Mouse (Mus musculus) limb, embryonic 14.5 days (tissue): ENCODE data around the gene Krt15. TPM values are rescaled to one million over a fixed set of nuclear protein-coding genes. Genes with fewer than 3 reads are reported as not detected.

Source experiments
- ATAC-seq: fragments of 200-750 bp; cut with Nextera tagmentation; 2 replicates; pipeline ENCODE4 v1.8.0; 2017; ENCODE audit warnings: low read depth, moderate number of reproducible peaks, moderate TSS enrichment; ENCODE audit not compliant: low FRiP score
- DNase-seq: peaks from one replicate; pipeline ENCODE4 v3.0.0-alpha.2; 2015; ENCODE audit warnings: low spot score
- H3K27ac ChIP-seq: fragments of 300-500 bp; sonication (generic); replicated peaks from 2 replicates; pipeline ENCODE4 v1.5.1; 2014; ENCODE audit warnings: low read depth, mild to moderate bottlenecking, low read length, moderate library complexity, mixed read lengths
- H3K27me3 ChIP-seq: fragments of 300-500 bp; sonication (generic); 2 replicates; pipeline ENCODE4 v1.6.1; 2014; ENCODE audit warnings: low read length, mixed read lengths; ENCODE audit not compliant: control insufficient read depth, insufficient read depth
- H3K36me3 ChIP-seq: fragments of 300-500 bp; sonication (generic); 2 replicates; pipeline ENCODE4 v1.6.1; 2014; ENCODE audit warnings: mild to moderate bottlenecking, low read length, moderate library complexity, mixed read lengths; ENCODE audit not compliant: control insufficient read depth, insufficient read depth
- H3K4me1 ChIP-seq: fragments of 300-500 bp; sonication (generic); 2 replicates; pipeline ENCODE4 v1.6.1; 2014; ENCODE audit warnings: antibody characterized with exemption, low read length, mixed read lengths; ENCODE audit not compliant: control insufficient read depth, insufficient read depth
- H3K4me2 ChIP-seq: fragments of 300-500 bp; sonication (generic); replicated peaks from 2 replicates; pipeline ENCODE4 v1.6.1; 2014; ENCODE audit warnings: low read depth, mild to moderate bottlenecking, low read length, moderate library complexity; ENCODE audit not compliant: severe bottlenecking
- H3K4me3 ChIP-seq: fragments of 300-500 bp; sonication (generic); replicated peaks from 2 replicates; pipeline ENCODE4 v1.5.1; 2014; ENCODE audit warnings: low read length
- H3K9ac ChIP-seq: fragments of 300-500 bp; sonication (generic); 2 replicates; pipeline ENCODE4 v1.6.1; 2014; ENCODE audit warnings: mild to moderate bottlenecking, low read depth, low read length, moderate library complexity; ENCODE audit not compliant: severe bottlenecking
- H3K9me3 ChIP-seq: fragments of 300-500 bp; sonication (generic); 2 replicates; pipeline ENCODE4 v1.6.1; 2016; ENCODE audit warnings: low read length; ENCODE audit not compliant: control insufficient read depth
- POLR2A ChIP-seq: fragments of 200-500 bp; IDR thresholded peaks from 2 replicates; pipeline ENCODE4 v1.8.0; 2012; ENCODE audit warnings: inconsistent platforms, mild to moderate bottlenecking, moderate library complexity, borderline replicate concordance; ENCODE audit not compliant: insufficient read depth, insufficient read length; ENCODE audit errors: extremely low read depth
- WGBS: fragments of 180-500 bp; shearing (Covaris S2); extraction: QIAGEN DNeasy Blood & Tissue Kit; methylation state at CpG from one replicate; pipeline ENCODE4 v1.1.7; 2014; 5-methylcytosine and 5-hydroxymethylcytosine counted together
- polyA plus RNA-seq, 2 experiments: library from polyadenylated mRNA; depleted of rRNA in 1 of 2; stranded (reverse) in 1 of 2; unstranded in 1 of 2; fragments of >200 nt; fragmentation: Nextera tagmentation in 1 of 2; extraction: Ambion mirVana in 1 of 2; gene quantifications; 2 replicates each; pipeline versions ENCODE4 v1.2.1 to v1.2.3; 2012 to 2014

The Krt15 gene
- polyA plus RNA-seq, 2 experiments, result 205 to 213 TPM

DNA sequence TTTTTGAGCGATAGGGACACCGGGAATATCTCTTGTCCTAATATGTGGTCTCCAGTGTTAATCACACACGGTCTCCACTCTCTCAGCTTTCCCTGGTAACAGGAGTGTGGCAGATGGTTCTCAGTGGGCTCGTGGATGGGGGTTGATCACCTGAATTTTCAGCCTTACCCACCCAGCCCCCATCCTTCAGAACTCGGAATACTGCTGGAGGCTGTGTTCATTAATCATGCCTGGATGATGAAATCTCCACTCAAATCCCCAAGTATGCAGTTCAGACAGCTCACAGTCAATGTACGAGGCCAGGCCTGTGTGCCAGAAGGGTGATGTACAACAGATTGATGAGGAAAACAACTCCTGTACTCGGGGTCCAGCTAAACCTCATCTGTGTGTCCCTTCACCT lies 10.8 kb downstream of the Krt15 start:
- Histone ChIP-seq H3K9ac (no peak overlapping the region), H3K36me3 (no peaks in the 10 kb centered on the region), H3K4me3 (no peak overlapping the region), H3K27me3 (no peaks in the 10 kb centered on the region), H3K9me3 (no peaks in the 10 kb centered on the region), H3K27ac (no peak overlapping the region), H3K4me1 (no peaks in the 10 kb centered on the region), H3K4me2 (no peak overlapping the region)
- no peak for ATAC-seq
- no peak for DNase-seq
- 64% methylated on average over 7 of the region's 7 CpGs for WGBS
- TF ChIP-seq POLR2A, result no peak

- Histone ChIP-seq H3K4me3 (no peak within 1 kb of the TSS), H3K9me3 (no peaks in the 10 kb centered on the region), H3K27me3 (no peaks in the 10 kb centered on the region), H3K9ac (no peak within 1 kb of the TSS), H3K27ac (no peak within 1 kb of the TSS), H3K36me3 (no peaks in the 10 kb centered on the region), H3K4me2 (no peak within 1 kb of the TSS), H3K4me1 (no peaks in the 10 kb centered on the region)
- WGBS, result 72% methylated on average over 3 of the region's 3 CpGs
- ATAC-seq, result no peak
- no peak for TF ChIP-seq POLR2A
- DNase-seq, result no peak
These were observed 14.3 kb downstream of the Krt15 start, which contains the start of gene Krt13 for GRCm38 (mm10) chr11:100121466-100121865. Gene Krt13 (minus strand): TSS chr11:100121566.

GRCm38 (mm10) chr11:100120331-100120730 lies 15.4 kb downstream of the Krt15 start:
- H3K4me1 ChIP-seq, result no peaks in the 10 kb centered on the region
- WGBS, result 87% methylated on average over 5 of the region's 5 CpGs
- no peak for ATAC-seq
- no peak for DNase-seq
- no peak overlapping the region for H3K27ac ChIP-seq
- no peaks in the 10 kb centered on the region for H3K27me3 ChIP-seq
- no peak overlapping the region for H3K9ac ChIP-seq
- H3K9me3 ChIP-seq, result no peaks in the 10 kb centered on the region
- TF ChIP-seq POLR2A, result no peak
- no peaks in the 10 kb centered on the region for H3K36me3 ChIP-seq
- no peak overlapping the region for H3K4me3 ChIP-seq
- H3K4me2 ChIP-seq, result no peak overlapping the region

DNA sequence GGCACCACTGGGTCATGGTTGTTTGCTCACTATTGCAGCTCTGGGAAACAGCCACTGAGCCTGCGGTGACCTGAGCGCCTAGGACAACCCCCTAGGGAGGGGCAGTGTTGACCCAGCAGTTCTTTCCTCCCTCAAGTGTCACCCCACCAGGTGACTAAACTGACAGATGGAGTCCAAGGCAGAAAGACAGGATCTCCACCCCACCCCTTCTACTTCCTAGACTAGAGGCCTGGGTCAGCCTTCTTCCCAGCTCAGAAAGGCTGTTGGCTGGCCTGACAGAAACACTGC lies 22.0 kb downstream of the Krt15 start:
- Histone ChIP-seq H3K9ac (no peak overlapping the region), H3K4me3 (no peak overlapping the region), H3K27me3 (no peaks in the 10 kb centered on the region), H3K9me3 (no peaks in the 10 kb centered on the region), H3K4me2 (no peak overlapping the region), H3K27ac (no peak overlapping the region), H3K36me3 (no peaks in the 10 kb centered on the region), H3K4me1 (no peaks in the 10 kb centered on the region)
- DNase-seq (no peak), ATAC-seq (no peak)
- no peak for TF ChIP-seq POLR2A
- WGBS, result 78% methylated on average over 2 of the region's 2 CpGs

DNA sequence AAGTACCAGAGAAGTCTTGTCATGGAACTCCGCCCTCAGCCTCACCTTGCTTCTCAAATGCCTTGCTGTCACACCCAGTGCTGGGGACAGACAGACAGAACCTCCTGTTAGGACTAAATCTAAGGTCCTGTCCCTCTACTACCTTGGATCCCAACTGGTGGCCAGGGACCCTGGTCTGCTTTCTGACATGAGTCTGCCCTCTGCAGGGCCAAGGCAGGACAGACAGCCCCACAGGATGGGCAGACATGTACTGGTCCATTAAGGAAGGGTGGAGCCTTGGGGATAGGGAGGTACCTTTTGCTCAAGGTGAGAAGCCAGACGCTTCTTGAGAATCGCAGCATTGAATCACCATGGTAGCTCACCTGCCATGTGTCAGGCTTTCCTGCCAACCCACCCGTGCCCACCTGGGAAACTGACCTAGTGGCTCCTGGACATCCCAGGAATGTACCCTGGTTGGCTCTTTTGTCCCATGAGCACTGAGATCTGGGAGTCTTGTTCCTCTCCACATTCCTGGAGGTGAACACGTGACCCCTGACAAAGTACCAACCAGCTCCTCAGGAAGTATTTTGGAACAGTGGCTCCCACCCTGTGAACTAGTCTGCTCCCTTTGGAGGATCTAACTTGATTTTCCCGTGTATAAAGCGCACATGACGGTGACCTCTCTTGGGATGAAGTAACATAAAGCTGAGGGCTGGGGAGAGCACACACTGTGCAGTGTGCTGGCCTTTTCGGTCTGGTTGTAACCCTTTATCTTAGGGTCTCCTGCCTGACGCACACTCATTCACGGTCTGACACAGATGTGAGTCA lies 22.6 kb downstream of the Krt15 start:
- no peak for TF ChIP-seq POLR2A
- 84% methylated on average over 11 of the region's 11 CpGs for WGBS
- no peaks in the 10 kb centered on the region for H3K4me1 ChIP-seq
- H3K9me3 ChIP-seq, result no peaks in the 10 kb centered on the region
- no peak overlapping the region for H3K27ac ChIP-seq
- no peak for ATAC-seq
- H3K9ac ChIP-seq, result no peak overlapping the region
- H3K4me2 ChIP-seq, result no peak overlapping the region
- H3K4me3 ChIP-seq, result no peak overlapping the region
- no peaks in the 10 kb centered on the region for H3K36me3 ChIP-seq
- H3K27me3 ChIP-seq, result no peaks in the 10 kb centered on the region
- no peak for DNase-seq

GRCm38 (mm10) chr11:100105576-100106122 lies 30.1 kb downstream of the Krt15 start, which contains the start of gene Krt36:
Gene Krt36 (minus strand): TSS chr11:100105626.
- no peak for DNase-seq
- ATAC-seq, result no peak
- 72% methylated on average over 6 of the region's 6 CpGs for WGBS

More at GRCm38 (mm10) chr11:100105576-100106122, 30.1 kb downstream of the Krt15 start, which contains the start of gene Krt36:
- Histone ChIP-seq H3K9ac (no peak within 1 kb of the TSS), H3K4me3 (no peak within 1 kb of the TSS), H3K27me3 (no peaks in the 10 kb centered on the region), H3K9me3 (no peaks in the 10 kb centered on the region), H3K27ac (no peak within 1 kb of the TSS), H3K36me3 (no peaks in the 10 kb centered on the region), H3K4me2 (no peak within 1 kb of the TSS), H3K4me1 (no peaks in the 10 kb centered on the region)
- no peak for TF ChIP-seq POLR2A
